Mouse (Mus musculus): ENCODE measurements around the gene Dcaf5. TPM values are rescaled to one million over a fixed set of nuclear protein-coding genes. Genes with fewer than 3 reads are reported as not detected.
A peak's percentile ranks its signal among the peaks of the same experiment; 100 is the strongest.

Dcaf5 gene
- polyA plus RNA-seq, 1 experiment from 2014 or later = 11.9 TPM

- WGBS = 87% methylated on average over 6 of the region's 6 CpGs
- Histone ChIP-seq H3K27me3 (replicated peaks) (no peaks in the 10 kb centered on the region), H3K4me3 (replicated peaks) (no peak overlapping the region), H3K4me2 (no peak overlapping the region), H3K9ac (no peak overlapping the region), H3K4me1 (no peaks in the 10 kb centered on the region), H3K9me3 (no peaks in the 10 kb centered on the region), H3K27ac (no peak overlapping the region), H3K36me3 (peaks cover 8% of the 10 kb centered on the region)
- no peak for ATAC-seq (ENCODE audit: insufficient read depth, low FRiP score, low read depth)
Measured at GRCm38 (mm10) chr12:80404139-80404538, 32.3 kb downstream of the Dcaf5 start.

GRCm38 (mm10) chr12:80399147-80399546 is 37.3 kb downstream of the Dcaf5 start:
- no peaks in the 10 kb centered on the region for H3K9me3 ChIP-seq
- H3K36me3 ChIP-seq = peaks cover 34% of the 10 kb centered on the region
- H3K27ac ChIP-seq = no peak overlapping the region
- no peak overlapping the region for H3K4me3 ChIP-seq (replicated peaks)
- 85% methylated on average over 2 of the region's 2 CpGs for WGBS
- no peak overlapping the region for H3K4me2 ChIP-seq
- H3K27me3 ChIP-seq (replicated peaks) = no peaks in the 10 kb centered on the region
- ATAC-seq (ENCODE audit: insufficient read depth, low FRiP score, low read depth) = no peak
- H3K9ac ChIP-seq = no peak overlapping the region
- H3K4me1 ChIP-seq = no peaks in the 10 kb centered on the region

GRCm38 (mm10) chr12:80396397-80396796 is 40.0 kb downstream of the Dcaf5 start:
- Histone ChIP-seq H3K36me3 (peaks cover 28% of the 10 kb centered on the region), H3K9me3 (no peaks in the 10 kb centered on the region), H3K27ac (no peak overlapping the region), H3K4me3 (replicated peaks) (no peak overlapping the region), H3K4me2 (no peak overlapping the region), H3K9ac (no peak overlapping the region), H3K4me1 (no peaks in the 10 kb centered on the region), H3K27me3 (replicated peaks) (no peaks in the 10 kb centered on the region)
- ATAC-seq (ENCODE audit: insufficient read depth, low FRiP score, low read depth) = no peak
- 63% methylated on average over 6 of the region's 6 CpGs for WGBS

- H3K4me3 ChIP-seq (replicated peaks) = no peak overlapping the region
- H3K9me3 ChIP-seq = no peaks in the 10 kb centered on the region
- no peak overlapping the region for H3K9ac ChIP-seq
- H3K27ac ChIP-seq = no peak overlapping the region
- ATAC-seq (ENCODE audit: insufficient read depth, low FRiP score, low read depth) = no peak
- H3K27me3 ChIP-seq (replicated peaks) = no peaks in the 10 kb centered on the region
- 93% methylated on average over 4 of the region's 4 CpGs for WGBS
- no peaks in the 10 kb centered on the region for H3K4me1 ChIP-seq
- peaks cover 26% of the 10 kb centered on the region for H3K36me3 ChIP-seq
- no peak overlapping the region for H3K4me2 ChIP-seq
Measured at GRCm38 (mm10) chr12:80395270-80395669, 41.1 kb downstream of the Dcaf5 start.

GRCm38 (mm10) chr12:80394045-80394444 is 42.4 kb downstream of the Dcaf5 start:
- no peak overlapping the region for H3K4me3 ChIP-seq (replicated peaks)
- no peak overlapping the region for H3K4me2 ChIP-seq
- WGBS = 92% methylated on average over 2 of the region's 2 CpGs
- H3K4me1 ChIP-seq = no peaks in the 10 kb centered on the region
- H3K9ac ChIP-seq = no peak overlapping the region
- ATAC-seq (ENCODE audit: insufficient read depth, low FRiP score, low read depth) = no peak
- H3K36me3 ChIP-seq = peaks cover 26% of the 10 kb centered on the region
- no peaks in the 10 kb centered on the region for H3K9me3 ChIP-seq
- no peak overlapping the region for H3K27ac ChIP-seq
- H3K27me3 ChIP-seq (replicated peaks) = no peaks in the 10 kb centered on the region

GRCm38 (mm10) chr12:80389448-80389847 is 47.0 kb downstream of the Dcaf5 start:
- no peak overlapping the region for H3K4me3 ChIP-seq (replicated peaks)
- H3K36me3 ChIP-seq = peaks cover under 1% of the 10 kb centered on the region; the same call in 1 of the 2 replicates
- H3K4me1 ChIP-seq = no peaks in the 10 kb centered on the region
- H3K27me3 ChIP-seq (replicated peaks) = no peaks in the 10 kb centered on the region
- WGBS = 45% methylated on average over 3 of the region's 3 CpGs
- H3K4me2 ChIP-seq = no peak overlapping the region
- H3K9me3 ChIP-seq = no peaks in the 10 kb centered on the region
- peak; percentile 27; the same call in 1 of the 2 replicates for ATAC-seq (ENCODE audit: insufficient read depth, low FRiP score, low read depth)
- H3K9ac ChIP-seq = no peak overlapping the region
- no peak overlapping the region for H3K27ac ChIP-seq

- Histone ChIP-seq H3K4me3 (replicated peaks) (no peak overlapping the region), H3K27me3 (replicated peaks) (no peaks in the 10 kb centered on the region), H3K4me1 (no peaks in the 10 kb centered on the region), H3K9ac (no peak overlapping the region), H3K4me2 (no peak overlapping the region), H3K36me3 (peaks cover 5% of the 10 kb centered on the region; the same call in 1 of the 2 replicates), H3K27ac (no peak overlapping the region), H3K9me3 (no peaks in the 10 kb centered on the region)
- 89% methylated on average over 5 of the region's 5 CpGs for WGBS
- ATAC-seq (ENCODE audit: insufficient read depth, low FRiP score, low read depth) = no peak
Measured at GRCm38 (mm10) chr12:80387326-80387725, 49.1 kb downstream of the Dcaf5 start.

- WGBS = 86% methylated on average over 1 of the region's 1 CpGs
Measured at GRCm38 (mm10) chr12:80385361-80385760, 51.0 kb downstream of the Dcaf5 start.

GRCm38 (mm10) chr12:80383478-80383877 is 52.9 kb downstream of the Dcaf5 start:
- Histone ChIP-seq H3K27ac (no peak overlapping the region), H3K9ac (no peak overlapping the region), H3K4me1 (0 out of 2 replicates have a peak, but pooled peaks cover 6% of the 10 kb centered on the region), H3K27me3 (replicated peaks) (no peaks in the 10 kb centered on the region), H3K9me3 (no peaks in the 10 kb centered on the region), H3K4me3 (replicated peaks) (no peak overlapping the region), H3K36me3 (peaks cover 7% of the 10 kb centered on the region; the same call in 1 of the 2 replicates), H3K4me2 (no peak overlapping the region)
- WGBS = 86% methylated on average over 8 of the region's 8 CpGs
- ATAC-seq (ENCODE audit: insufficient read depth, low FRiP score, low read depth) = no peak

More at GRCm38 (mm10) chr12:80385361-80385760, 51.0 kb downstream of the Dcaf5 start:
- no peak for ATAC-seq (ENCODE audit: insufficient read depth, low FRiP score, low read depth)
- peaks cover 7% of the 10 kb centered on the region; the same call in 1 of the 2 replicates for H3K36me3 ChIP-seq
- no peaks in the 10 kb centered on the region for H3K4me1 ChIP-seq
- H3K4me3 ChIP-seq (replicated peaks) = no peak overlapping the region
- H3K27ac ChIP-seq = no peak overlapping the region
- H3K9ac ChIP-seq = no peak overlapping the region
- H3K4me2 ChIP-seq = no peak overlapping the region
- H3K9me3 ChIP-seq = no peaks in the 10 kb centered on the region
- H3K27me3 ChIP-seq (replicated peaks) = no peaks in the 10 kb centered on the region

- no peak overlapping the region for H3K4me2 ChIP-seq
- 0 out of 2 replicates have a peak, but pooled peaks cover 6% of the 10 kb centered on the region for H3K4me1 ChIP-seq
- H3K4me3 ChIP-seq (replicated peaks) = no peak overlapping the region
- H3K9me3 ChIP-seq = no peaks in the 10 kb centered on the region
- H3K27me3 ChIP-seq (replicated peaks) = no peaks in the 10 kb centered on the region
- WGBS = 86% methylated on average over 2 of the region's 2 CpGs
- ATAC-seq (ENCODE audit: insufficient read depth, low FRiP score, low read depth) = no peak
- H3K27ac ChIP-seq = no peak overlapping the region
- H3K36me3 ChIP-seq = peaks cover 11% of the 10 kb centered on the region; the same call in 1 of the 2 replicates
- H3K9ac ChIP-seq = no peak overlapping the region
Measured at GRCm38 (mm10) chr12:80382794-80383193, 53.6 kb downstream of the Dcaf5 start.

GRCm38 (mm10) chr12:80379831-80380457 is 56.5 kb downstream of the Dcaf5 start:
- peak; percentile 56; the same call in 1 of the 2 replicates for ATAC-seq (ENCODE audit: insufficient read depth, low FRiP score, low read depth)
- WGBS = 84% methylated on average over 10 of the region's 10 CpGs
- no peak overlapping the region for H3K4me2 ChIP-seq
- H3K27ac ChIP-seq = peak overlapping the region; percentile 59; the same call in 1 of the 2 replicates
- no peak overlapping the region for H3K4me3 ChIP-seq (replicated peaks)
- H3K9me3 ChIP-seq = no peaks in the 10 kb centered on the region
- H3K9ac ChIP-seq = no peak overlapping the region
- no peaks in the 10 kb centered on the region for H3K27me3 ChIP-seq (replicated peaks)
- H3K4me1 ChIP-seq = 0 out of 2 replicates have a peak, but pooled peaks cover 6% of the 10 kb centered on the region
- peaks cover 17% of the 10 kb centered on the region for H3K36me3 ChIP-seq

GRCm38 (mm10) chr12:80379393-80379792 is 57.0 kb downstream of the Dcaf5 start:
- H3K4me2 ChIP-seq = no peak overlapping the region
- ATAC-seq (ENCODE audit: insufficient read depth, low FRiP score, low read depth) = no peak
- H3K27me3 ChIP-seq (replicated peaks) = no peaks in the 10 kb centered on the region
- WGBS = 73% methylated on average over 4 of the region's 4 CpGs
- no peaks in the 10 kb centered on the region for H3K9me3 ChIP-seq
- peak overlapping the region; percentile 26; the same call in 1 of the 2 replicates for H3K27ac ChIP-seq
- 0 out of 2 replicates have a peak, but pooled peaks cover 6% of the 10 kb centered on the region for H3K4me1 ChIP-seq
- H3K36me3 ChIP-seq = peaks cover 20% of the 10 kb centered on the region
- H3K9ac ChIP-seq = no peak overlapping the region
- no peak overlapping the region for H3K4me3 ChIP-seq (replicated peaks)

All from stomach, embryonic 15.5 days (tissue).